Mouse (Mus musculus): ENCODE data around the gene Rgs13. TPM values are rescaled to one million over a fixed set of nuclear protein-coding genes. Genes with fewer than 3 reads are reported as not detected.

Rgs13 gene
- polyA plus RNA-seq (2012; ENCODE audit: low replicate concordance), result 0.08 TPM in 1 of 2 replicates, not detected in the other

DNA sequence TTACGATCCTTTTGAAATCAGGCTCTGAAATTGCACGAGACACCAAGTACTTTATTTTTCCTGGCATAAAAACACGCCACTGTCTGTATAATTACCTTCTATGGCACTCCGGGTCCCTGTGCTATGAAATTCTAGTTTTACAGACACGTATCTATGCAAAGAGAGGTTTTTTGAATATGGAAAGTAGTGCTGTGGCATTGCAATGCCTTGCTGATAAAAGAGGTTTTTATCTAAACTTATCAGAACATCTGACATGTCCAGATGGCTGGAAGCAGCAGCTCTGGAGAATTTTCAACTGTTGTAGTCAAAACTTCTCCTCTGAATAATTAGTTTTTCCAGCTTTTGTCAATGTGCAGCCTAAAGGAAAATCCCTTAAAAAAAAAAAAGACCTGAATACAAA, at the start of gene Rgs13:
Gene Rgs13, minus strand, starts transcription at position 207 of the 400 bp plus-strand sequence.

Other genes starting within 250 kb of the Rgs13 start
- gene Rgs2, start 173.2 kb downstream of the Rgs13 start, polyA plus RNA-seq (2012; ENCODE audit: low replicate concordance), result 17.6 and 85.3 TPM in 2 replicates
- 1.6 and 2.5 TPM in 2 replicates for gene Rgs1, start 71.9 kb upstream of the Rgs13 start, polyA plus RNA-seq (2012; ENCODE audit: low replicate concordance)